Mouse (Mus musculus) heart, postnatal 10 days (tissue): Measurements from ENCODE around the gene Chl1. TPM values are rescaled to one million over a fixed set of nuclear protein-coding genes. Genes with fewer than 3 reads are reported as not detected.

ENCODE experiments used
- DNase-seq, 2 experiments: peaks; one replicate each; pipeline ENCODE4 v3.0.0; 2021
- intact Hi-C: fragments of 180-260 bp; cut with DNase I; formaldehyde crosslinking; loops from one replicate; pipeline ENCODE4 v1.15.1; 2025
- total RNA-seq, 2 experiments: library from RNA; stranded (reverse); gene quantifications; 2 replicates each; pipeline ENCODE4 v1.2.3; 2021

The Chl1 gene
- total RNA-seq, 2 experiments from 2014 or later: 0.47 to 0.89 TPM

- no peak for DNase-seq
- intact Hi-C loops: no loop called here
These were observed 23.6 kb downstream of the Chl1 start for GRCm38 (mm10) chr6:103534027-103534426.

- no peak for DNase-seq
- intact Hi-C loops: no loop called here
These were observed 32.2 kb downstream of the Chl1 start for GRCm38 (mm10) chr6:103542576-103542975.

- intact Hi-C loops: no loop called here
- no peak for DNase-seq
These were observed 33.4 kb downstream of the Chl1 start for GRCm38 (mm10) chr6:103543753-103544152.

- intact Hi-C loops: no loop called here
- no peak for DNase-seq
These were observed 35.9 kb downstream of the Chl1 start for GRCm38 (mm10) chr6:103546314-103546713.

- intact Hi-C loops: no loop called here
- DNase-seq: no peak
These were observed 39.5 kb downstream of the Chl1 start for GRCm38 (mm10) chr6:103549929-103550328.

- DNase-seq: no peak
- intact Hi-C loops: no loop called here
These were observed 47.9 kb downstream of the Chl1 start for GRCm38 (mm10) chr6:103558037-103558893.

- DNase-seq: peak; percentile 10 to 22
- intact Hi-C loops: no loop called here
These were observed 48.5 kb downstream of the Chl1 start for GRCm38 (mm10) chr6:103558894-103559225.

- no peak for DNase-seq
- intact Hi-C loops: no loop called here
These were observed 49.0 kb downstream of the Chl1 start for GRCm38 (mm10) chr6:103559344-103559743.

GRCm38 (mm10) chr6:103564811-103565210 is 54.4 kb downstream of the Chl1 start:
- DNase-seq: no peak
- intact Hi-C loops: no loop called here

- intact Hi-C loops: no loop called here
- DNase-seq: no peak
These were observed 56.9 kb downstream of the Chl1 start for GRCm38 (mm10) chr6:103567247-103567646.

- intact Hi-C loops: no loop called here
- no peak for DNase-seq
These were observed 62.3 kb downstream of the Chl1 start for GRCm38 (mm10) chr6:103572659-103573058.

- intact Hi-C loops: no loop called here
These were observed 73.8 kb downstream of the Chl1 start for GRCm38 (mm10) chr6:103584224-103584623.

GRCm38 (mm10) chr6:103585667-103586066 is 75.3 kb downstream of the Chl1 start:
- intact Hi-C loops: no loop called here
- no peak for DNase-seq

More at GRCm38 (mm10) chr6:103584224-103584623, 73.8 kb downstream of the Chl1 start:
- DNase-seq: no peak

- DNase-seq: no peak
- intact Hi-C loops: no loop called here
These were observed 75.7 kb downstream of the Chl1 start for GRCm38 (mm10) chr6:103586081-103586480.

- intact Hi-C loops: no loop called here
- no peak for DNase-seq
These were observed 91.7 kb downstream of the Chl1 start for GRCm38 (mm10) chr6:103602070-103602469.

GRCm38 (mm10) chr6:103610656-103611055 is 100.3 kb downstream of the Chl1 start:
- intact Hi-C loops: no loop called here
- DNase-seq: no peak

GRCm38 (mm10) chr6:103612626-103613025 is 102.2 kb downstream of the Chl1 start:
- intact Hi-C loops: no loop called here
- no peak for DNase-seq

- no peak for DNase-seq
- intact Hi-C loops: no loop called here
These were observed 103.3 kb downstream of the Chl1 start for GRCm38 (mm10) chr6:103613714-103614113.

- intact Hi-C loops: no loop called here
These were observed 105.7 kb downstream of the Chl1 start for GRCm38 (mm10) chr6:103615924-103616602.

GRCm38 (mm10) chr6:103620880-103621279 is 110.5 kb downstream of the Chl1 start:
- intact Hi-C loops: no loop called here
- no peak for DNase-seq

More at GRCm38 (mm10) chr6:103615924-103616602, 105.7 kb downstream of the Chl1 start:
- no peak for DNase-seq

GRCm38 (mm10) chr6:103622117-103622713 is 111.8 kb downstream of the Chl1 start:
- intact Hi-C loops: no loop called here

GRCm38 (mm10) chr6:103632856-103633255 is 122.5 kb downstream of the Chl1 start:
- DNase-seq: no peak
- intact Hi-C loops: no loop called here

More at GRCm38 (mm10) chr6:103622117-103622713, 111.8 kb downstream of the Chl1 start:
- no peak for DNase-seq
